Comparison of ENCODE assay signal across 16 mouse cellular contexts in genomic region chr15:92417120-92417519, GRCm38 (mm10). TPM values are rescaled to one million over a fixed set of nuclear protein-coding genes. Genes with fewer than 3 reads are reported as not detected.
"Had no signal": no experiment of that assay in that cellular context is flagged by ENCODE, and none has a peak within 500 bp of the region (broad histone marks: within the 10 kb centered on the region; RNA-seq: fewer than 3 reads in every experiment).

No protein-coding gene starts in this region.

- H3K9ac ChIP-seq: kidney, embryonic 15.5 days; limb, embryonic 15.5 days; liver, embryonic 12.5 days; lung, embryonic 14.5 days; midbrain, embryonic 15.5 days; neural tube, embryonic 12.5 days had no signal

- H3K27me3 ChIP-seq: kidney, embryonic 15.5 days; limb, embryonic 15.5 days; liver, embryonic 12.5 days; megakaryocyte, embryonic 14.5 days; midbrain, embryonic 15.5 days; neural tube, embryonic 12.5 days had no signal

- H3K9me3 ChIP-seq: kidney, embryonic 15.5 days; limb, embryonic 15.5 days; liver, embryonic 12.5 days; midbrain, embryonic 15.5 days; neural tube, embryonic 12.5 days had no signal

- H3K27ac ChIP-seq: kidney, embryonic 15.5 days; limb, embryonic 15.5 days; liver, embryonic 12.5 days; macrophage; midbrain, embryonic 15.5 days; neural tube, embryonic 12.5 days; stomach, postnatal 0 days had no signal

- DNase-seq: kidney, postnatal 14 days; layer of hippocampus, postnatal 36 days; lung, embryonic 14.5 days; lung, postnatal 10 days; thymus, postnatal 14 days had no signal

- H3K4me2 ChIP-seq: kidney, embryonic 15.5 days; limb, embryonic 15.5 days; liver, embryonic 12.5 days; lung, embryonic 14.5 days; midbrain, embryonic 11.5 days; midbrain, embryonic 15.5 days; neural tube, embryonic 12.5 days had no signal

- ATAC-seq: liver, embryonic 12.5 days; midbrain, embryonic 15.5 days had no signal

- H3K36me3 ChIP-seq: kidney, embryonic 15.5 days; limb, embryonic 15.5 days; liver, embryonic 12.5 days; midbrain, embryonic 15.5 days; neural tube, embryonic 12.5 days had no signal

- H3K4me3 ChIP-seq: kidney, embryonic 15.5 days; limb, embryonic 15.5 days; liver, embryonic 12.5 days; megakaryocyte, embryonic 14.5 days; midbrain, embryonic 15.5 days; neural tube, embryonic 12.5 days had no signal

- H3K4me1 ChIP-seq: kidney, embryonic 15.5 days; limb, embryonic 15.5 days; liver, embryonic 12.5 days; megakaryocyte, embryonic 14.5 days had no signal

RNA-seq across cellular contexts. Expression of gene Pdzrn4, which starts 20.4 kb away (rescaled TPM):
- total RNA-seq: monocyte, adult 5-6 weeks; neutrophil, adult 5-6 weeks had no signal
- polyA plus RNA-seq: macrophage had no signal
